Mouse (Mus musculus): ENCODE data around the gene Zfp518b.

Zfp518b gene

DNA sequence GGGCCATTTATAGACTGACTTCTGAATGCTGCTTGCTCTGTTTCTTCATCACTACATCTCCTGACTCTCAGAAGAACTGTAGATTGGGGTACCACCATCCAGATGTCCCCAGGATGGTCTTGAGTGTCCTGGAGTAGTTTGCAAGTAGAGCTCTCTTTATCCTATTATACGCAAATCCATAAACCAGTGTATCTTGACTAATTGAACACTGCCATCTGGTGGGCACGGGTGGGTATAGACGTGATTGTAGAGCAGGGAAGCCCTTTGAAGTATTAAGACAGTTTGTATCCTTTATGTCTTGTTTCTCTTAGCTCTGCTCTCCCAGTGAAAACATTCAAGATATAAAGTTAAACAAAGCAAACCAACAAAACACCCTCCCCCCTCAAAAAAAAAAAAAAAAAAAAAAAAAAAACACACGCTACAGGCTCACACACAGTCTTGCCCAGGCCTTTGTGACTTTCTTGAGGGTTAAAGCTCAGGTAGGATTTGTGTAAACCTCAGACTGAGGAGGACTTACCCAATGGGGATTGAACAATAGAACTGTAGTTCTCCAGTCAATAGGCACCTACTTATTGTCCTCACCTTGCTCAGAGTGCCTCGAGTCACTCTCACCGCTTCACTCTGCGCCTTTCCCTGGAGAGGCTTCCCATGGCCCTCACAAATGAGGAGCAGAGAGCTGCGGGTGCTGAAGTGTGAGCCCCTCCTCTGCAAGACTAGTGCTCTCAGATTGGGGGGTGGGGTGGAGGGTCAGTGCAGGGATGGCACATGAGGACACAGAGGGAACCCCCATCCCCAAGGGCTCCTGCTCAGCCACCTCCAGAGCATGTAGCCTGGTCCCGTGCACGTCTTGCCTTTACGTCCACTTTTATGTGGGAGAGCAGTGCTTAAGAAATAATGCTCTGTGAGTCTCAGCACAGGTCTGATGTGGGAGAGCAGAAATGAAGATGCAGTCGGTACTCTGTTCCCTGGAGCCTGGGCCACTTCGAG is 51.9 kb downstream of the Zfp518b start:
- peak; percentile 80 for DNase-seq (ENCODE audit: low spot score)

DNA sequence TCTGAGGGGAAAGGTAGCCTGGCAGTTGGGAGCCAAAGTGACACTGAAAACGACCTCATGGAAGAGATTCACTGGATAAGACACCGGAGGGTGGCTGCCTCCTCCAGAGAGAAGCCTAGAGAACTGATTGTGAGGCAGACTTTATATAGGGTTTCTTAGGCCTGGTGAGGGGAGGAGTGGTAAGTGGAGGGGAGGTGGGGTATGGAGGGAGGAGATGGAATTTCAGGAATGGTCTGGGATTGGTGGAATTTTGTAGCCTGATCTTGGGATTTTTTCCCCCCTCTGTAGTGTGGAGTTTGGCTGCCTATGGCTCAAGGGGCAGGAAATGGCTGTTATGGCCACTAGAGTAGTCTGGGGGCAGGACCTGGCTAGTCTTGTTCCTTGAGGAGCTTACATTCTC is 56.6 kb downstream of the Zfp518b start:
- DNase-seq (ENCODE audit: low spot score): no peak

DNA sequence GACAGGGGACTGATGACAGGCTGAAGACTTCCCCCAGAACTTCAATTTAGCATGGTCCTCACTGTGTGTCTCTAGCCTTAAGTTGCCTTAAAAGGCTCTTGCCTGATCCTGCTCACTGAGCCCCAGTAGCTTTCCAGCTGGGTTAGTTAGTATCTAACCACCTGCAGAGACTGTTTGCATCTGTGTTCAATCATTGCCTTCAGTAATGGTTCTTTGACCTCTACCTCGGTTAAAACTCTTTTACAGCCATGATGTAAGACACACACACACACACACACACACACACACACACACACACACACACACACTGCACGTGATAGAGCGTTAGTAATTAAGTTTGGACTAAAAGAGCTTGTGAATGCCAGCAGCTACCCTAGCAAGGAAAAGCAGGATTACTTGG is 57.7 kb downstream of the Zfp518b start:
- no peak for DNase-seq (ENCODE audit: low spot score)

DNA sequence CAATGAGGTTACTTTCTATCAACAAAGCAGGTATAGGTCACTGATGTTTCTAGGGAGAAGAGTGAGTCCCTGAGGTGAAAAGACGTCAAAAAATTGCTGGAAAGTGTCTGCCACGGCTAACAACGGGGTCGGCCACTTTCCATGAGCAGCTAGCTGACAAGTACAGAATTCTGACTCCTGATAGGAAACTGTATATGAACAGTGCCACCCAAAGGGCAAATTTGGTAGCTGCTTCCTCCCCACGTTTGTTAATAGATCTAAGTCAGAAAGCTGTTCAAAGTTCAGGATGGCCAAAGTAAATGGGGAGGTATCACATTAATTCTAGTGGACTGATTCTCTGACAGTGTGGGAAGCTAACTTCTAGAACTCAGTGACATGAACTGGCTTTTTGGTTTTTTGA is 63.8 kb downstream of the Zfp518b start:
- DNase-seq (ENCODE audit: low spot score): peak; percentile 69

DNA sequence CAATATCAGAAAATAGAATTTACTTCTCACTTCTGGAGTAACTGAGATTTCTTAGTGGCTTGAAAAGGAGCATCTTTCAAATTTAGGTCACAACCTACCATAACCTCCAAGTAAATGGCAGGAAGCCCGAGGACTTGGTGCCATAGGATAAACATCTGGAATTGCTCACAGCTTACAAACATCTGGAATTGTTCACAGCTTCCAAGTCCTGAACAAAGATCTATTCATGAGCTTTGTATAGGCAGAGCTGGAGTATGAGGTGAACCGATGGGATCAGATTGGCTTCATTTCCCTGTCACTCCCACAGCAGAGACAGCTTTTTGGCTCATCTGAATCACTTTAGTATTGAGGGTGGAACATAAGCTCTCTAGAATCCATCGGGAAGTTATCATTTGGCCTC is 65.7 kb downstream of the Zfp518b start:
- DNase-seq (ENCODE audit: low spot score): no peak

All from layer of hippocampus, adult 11-12 months (tissue).